Mouse (Mus musculus) myocyte (in vitro differentiated cells): ENCODE data around the gene Hdac9.

Experiments
- POLR2A ChIP-seq: IDR thresholded peaks from one replicate; pipeline ENCODE4 v1.6.1; 2011; ENCODE audit warnings: low read depth, mild to moderate bottlenecking, control low read depth, moderate library complexity; ENCODE audit not compliant: insufficient read length
- TCF12 ChIP-seq: IDR thresholded peaks from one replicate; pipeline ENCODE4 v1.6.1; 2011; ENCODE audit warnings: mild to moderate bottlenecking, control low read depth; ENCODE audit not compliant: poor library complexity, insufficient read depth, severe bottlenecking

DNA sequence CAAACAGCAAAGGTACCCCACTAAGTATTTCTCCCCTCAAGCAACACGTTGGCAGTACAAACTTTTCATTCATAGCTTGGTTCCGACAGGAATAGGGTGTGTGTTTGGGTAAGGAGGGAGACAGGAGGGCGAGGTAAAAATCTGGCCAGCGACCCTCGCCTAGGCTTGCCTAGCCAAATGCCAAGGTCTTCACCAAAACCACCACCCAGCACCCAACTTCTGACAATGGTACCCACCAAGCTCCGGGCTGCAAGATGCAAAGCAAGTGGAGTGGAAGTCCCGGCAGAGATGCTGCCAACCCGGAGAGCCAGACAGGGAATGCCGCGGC is 10.6 kb downstream of the Hdac9 start:
- TF ChIP-seq POLR2A = no peak
- no peak for TF ChIP-seq TCF12
